11 mouse cellular contexts compared by ENCODE assay signal in genomic region chr8:117280488-117280887, GRCm38 (mm10). TPM values are rescaled to one million over a fixed set of nuclear protein-coding genes. Genes with fewer than 3 reads are reported as not detected.
A peak's percentile ranks its signal among the peaks of the same experiment; 100 is the strongest.
DNase-seq lines count a peak whose midpoint lies in the region; ATAC-seq and TF ChIP-seq lines count a peak whose summit lies in the region.
"Had no signal": no experiment of that assay in that cellular context is flagged by ENCODE, and none has a peak within 500 bp of the region (broad histone marks: within the 10 kb centered on the region; RNA-seq: fewer than 3 reads in every experiment).

No protein-coding gene starts in this region.

- TF ChIP-seq CTCF in midbrain, postnatal 0 days (IDR thresholded peaks at IDR 0.05), result no peak

- DNase-seq in heart, adult 11 months, result peak; percentile 97
- DNase-seq in heart, postnatal 25 days (ENCODE audit: low spot score), result no peak
- peak; percentile 72 for DNase-seq in adrenal gland, adult 8-10 months
- DNase-seq in kidney, postnatal 10 days, result peak; percentile 38
- DNase-seq in testis, postnatal 14 days (ENCODE audit: low spot score), result no peak
- DNase-seq in midbrain, postnatal 0 days (ENCODE audit: low spot score), result no peak
- DNase-seq: cerebellum, adult 8-10 months had no signal

- no peak overlapping the region for H3K9ac ChIP-seq in midbrain, postnatal 0 days (replicated peaks; ENCODE audit: low read length, poor library complexity, severe bottlenecking)
- no peak overlapping the region for H3K9ac ChIP-seq in neural tube, embryonic 15.5 days (replicated peaks)

- intact Hi-C loops in heart, postnatal 25 days (cut with DNase I), result no loop called here

- H3K27me3 ChIP-seq in midbrain, postnatal 0 days (ENCODE audit: insufficient read depth, low read length), result no peaks in the 10 kb centered on the region
- H3K27me3 ChIP-seq in neural tube, embryonic 15.5 days (replicated peaks), result no peaks in the 10 kb centered on the region

- H3K36me3 ChIP-seq in midbrain, postnatal 0 days (ENCODE audit: insufficient read depth, low read length), result no peaks in the 10 kb centered on the region
- peaks cover 10% of the 10 kb centered on the region for H3K36me3 ChIP-seq in neural tube, embryonic 15.5 days

- no peaks in the 10 kb centered on the region for H3K9me3 ChIP-seq in midbrain, postnatal 0 days (ENCODE audit: low read length)
- H3K9me3 ChIP-seq in neural tube, embryonic 15.5 days (replicated peaks), result no peaks in the 10 kb centered on the region
- H3K9me3 ChIP-seq: G1E; heart, embryonic 10.5 days had no signal

- no peak overlapping the region for H3K4me3 ChIP-seq in midbrain, postnatal 0 days (ENCODE audit: low read depth, low read length)
- no peak overlapping the region for H3K4me3 ChIP-seq in neural tube, embryonic 15.5 days (replicated peaks)
- H3K4me3 ChIP-seq: heart, embryonic 10.5 days had no signal

- no peak overlapping the region for H3K27ac ChIP-seq in midbrain, postnatal 0 days (ENCODE audit: low read depth, low read length)
- no peak overlapping the region for H3K27ac ChIP-seq in neural tube, embryonic 15.5 days (replicated peaks)
- H3K27ac ChIP-seq: heart, embryonic 10.5 days had no signal

- H3K4me1 ChIP-seq in midbrain, postnatal 0 days (ENCODE audit: insufficient read depth, low read length), result peaks cover 16% of the 10 kb centered on the region
- peaks cover 65% of the 10 kb centered on the region for H3K4me1 ChIP-seq in neural tube, embryonic 15.5 days

- H3K4me2 ChIP-seq in midbrain, postnatal 0 days (ENCODE audit: low read depth, low read length, poor library complexity, severe bottlenecking), result no peak overlapping the region
- H3K4me2 ChIP-seq in neural tube, embryonic 15.5 days, result no peak overlapping the region

- peak; percentile 63 for ATAC-seq in megakaryocyte, adult 5-6 weeks (ENCODE audit: poor library complexity, severe bottlenecking)
- ATAC-seq in midbrain, postnatal 0 days (ENCODE audit: low FRiP score), result no peak
- ATAC-seq in neural tube, embryonic 15.5 days (ENCODE audit: low FRiP score), result no peak

- WGBS in midbrain, postnatal 0 days, result 88% methylated on average over 7 of the region's 7 CpGs
- WGBS in neural tube, embryonic 15.5 days, result 89% methylated on average over 7 of the region's 7 CpGs

RNA-seq across cellular contexts. Expression of gene Cmip, which starts 23.6 kb away (rescaled TPM):
- total RNA-seq in heart, postnatal 25 days (2021), result 10 to 100 TPM; 21.3 to 24.0 TPM
- total RNA-seq in adrenal gland, adult 8-10 months (2022), result 100 to 1,000 TPM; 134 to 141 (median 137) TPM
- 58.4 and 60.3 TPM in 2 replicates for total RNA-seq in megakaryocyte, adult 5-6 weeks (2015)
- 22.7 and 26.5 TPM in 2 replicates for total RNA-seq in megakaryocyte, adult 5-6 weeks (2017)
- total RNA-seq in midbrain, postnatal 0 days (2014; rRNA removed), result 266 and 287 TPM in 2 replicates
- polyA plus RNA-seq in midbrain, postnatal 0 days (2015; fragmentation: Nextera tagmentation; extraction: Ambion mirVana), result 197 and 212 TPM in 2 replicates
- polyA plus RNA-seq in neural tube, embryonic 15.5 days (2015; fragmentation: Nextera tagmentation; extraction: Ambion mirVana), result 135 and 193 TPM in 2 replicates

Comparison
In these comparisons a context has a peak if more than half of its experiments do, and no peak if none do; other contexts are left out.
1. DNase-seq: peak in heart, adult 11 months (single experiment), adrenal gland, adult 8-10 months (single experiment) and kidney, postnatal 10 days (single experiment); none in heart, postnatal 25 days (single experiment), testis, postnatal 14 days (single experiment) and midbrain, postnatal 0 days (single experiment).